Mouse (Mus musculus) cortical plate, adult 2 months (tissue): ENCODE measurements at regions not wholly inside any gene's neighbourhood (a gene's known extent, or its start where the extent isn't known, plus 50 kb on each side); places are given as distances from the start of the nearest gene placed in this dataset.

Experiments
- CTCF ChIP-seq: fragments of 200-500 bp; IDR thresholded peaks from 2 replicates; pipeline ENCODE4 v1.5.1; 2011; ENCODE audit warnings: mild to moderate bottlenecking, control low read depth, low read length; ENCODE audit not compliant: insufficient read depth; ENCODE audit errors: extremely low read depth
- POLR2A ChIP-seq: fragments of 200-500 bp; IDR thresholded peaks from 2 replicates; pipeline ENCODE4 v1.6.1; 2011; ENCODE audit warnings: mild to moderate bottlenecking, low read length, control low read depth; ENCODE audit not compliant: insufficient read depth; ENCODE audit errors: extremely low read depth

DNA sequence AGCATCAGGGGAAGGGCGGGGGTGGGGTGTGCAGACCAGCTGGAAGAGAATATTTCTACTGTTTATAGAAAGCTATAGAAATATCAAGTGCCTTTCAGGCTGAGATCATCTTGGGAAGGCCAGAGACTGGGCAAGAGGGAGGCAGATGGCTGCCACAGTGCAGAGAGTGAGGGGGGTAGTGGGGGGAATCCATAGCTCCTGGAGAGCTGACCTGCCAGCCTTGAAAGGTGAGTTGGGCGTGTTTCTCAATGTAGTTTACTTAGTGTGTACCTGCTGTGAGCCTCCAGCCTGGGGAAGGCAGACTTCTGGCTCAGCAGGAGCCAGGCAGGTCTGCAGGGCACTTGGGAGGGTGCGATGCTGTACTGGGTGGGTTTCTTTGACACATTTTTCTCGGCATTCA lies 115.5 kb downstream of the Kctd15 start:
- TF ChIP-seq POLR2A, result no peak
- no peak for TF ChIP-seq CTCF
